Mouse (Mus musculus) lung, adult 2 months (tissue): Measurements from ENCODE around the gene Ccdc121.

Experiments
- CTCF ChIP-seq: fragments of 200-500 bp; IDR thresholded peaks from 2 replicates; pipeline ENCODE4 v1.5.1; 2011; ENCODE audit warnings: mild to moderate bottlenecking, low read length, control low read depth; ENCODE audit not compliant: insufficient read depth
- POLR2A ChIP-seq: fragments of 200-500 bp; IDR thresholded peaks from 2 replicates; pipeline ENCODE4 v1.6.1; 2011; ENCODE audit warnings: low read depth, mild to moderate bottlenecking, control low read depth, low read length, borderline replicate concordance; ENCODE audit errors: extremely low read depth

DNA sequence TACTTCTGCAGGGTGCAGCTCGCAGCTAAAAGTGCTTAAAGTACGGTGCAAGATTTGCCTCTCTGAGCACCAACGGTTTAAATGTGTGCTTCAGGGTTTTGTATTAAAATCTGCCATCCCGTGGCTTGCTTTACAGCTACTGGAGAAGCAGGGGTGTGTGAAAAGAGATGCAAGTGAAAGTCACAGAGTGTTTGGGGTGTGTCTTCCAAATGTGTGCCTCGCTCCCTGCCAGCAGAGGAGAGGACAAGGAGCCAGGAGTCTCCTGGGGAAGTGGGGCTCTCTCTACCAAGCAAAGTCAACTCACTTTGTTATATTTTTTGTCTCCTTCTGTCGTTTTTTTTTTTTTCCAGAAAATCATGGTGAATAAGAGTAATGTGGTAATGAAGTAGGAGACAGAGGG, 34.7 kb downstream of the Ccdc121 start:
- TF ChIP-seq CTCF, result no peak
- no peak for TF ChIP-seq POLR2A
